Comparison of ENCODE assay signal across 26 mouse cellular contexts in genomic region chr13:12274220-12274619, GRCm38 (mm10). TPM values are rescaled to one million over a fixed set of nuclear protein-coding genes. Genes with fewer than 3 reads are reported as not detected.
DNase-seq lines count a peak whose midpoint lies in the region; ATAC-seq and TF ChIP-seq lines count a peak whose summit lies in the region.
"Had no signal": no experiment of that assay in that cellular context is flagged by ENCODE, and none has a peak within 500 bp of the region (broad histone marks: within the 10 kb centered on the region; RNA-seq: fewer than 3 reads in every experiment).

No protein-coding gene starts in this region.

- no peak overlapping the region for H3K4me3 ChIP-seq in heart, embryonic 10.5 days
- H3K4me3 ChIP-seq in heart, embryonic 15.5 days: no peak overlapping the region
- H3K4me3 ChIP-seq in kidney, embryonic 16.5 days (ENCODE audit: low read length): no peak overlapping the region
- no peak overlapping the region for H3K4me3 ChIP-seq in kidney, adult 2 months (ENCODE audit: insufficient read depth, low read depth, low read length)
- H3K4me3 ChIP-seq: forebrain, embryonic 13.5 days; limb, embryonic 10.5 days; limb, embryonic 15.5 days; midbrain, embryonic 13.5 days; neural tube, embryonic 13.5 days had no signal

- H3K4me1 ChIP-seq in heart, embryonic 10.5 days: peaks cover 9% of the 10 kb centered on the region
- H3K4me1 ChIP-seq in heart, embryonic 15.5 days (replicated peaks): peaks cover 36% of the 10 kb centered on the region
- no peaks in the 10 kb centered on the region for H3K4me1 ChIP-seq in kidney, embryonic 16.5 days (ENCODE audit: insufficient read depth, low read length)
- H3K4me1 ChIP-seq in kidney, adult 2 months (ENCODE audit: control insufficient read depth, insufficient read depth, low read length): no peaks in the 10 kb centered on the region
- H3K4me1 ChIP-seq: forebrain, embryonic 13.5 days; limb, embryonic 10.5 days; limb, embryonic 15.5 days; midbrain, embryonic 13.5 days; neural tube, embryonic 13.5 days had no signal

- no peaks in the 10 kb centered on the region for H3K27me3 ChIP-seq in heart, embryonic 10.5 days (ENCODE audit: insufficient read depth, poor library complexity, severe bottlenecking)
- H3K27me3 ChIP-seq in heart, embryonic 15.5 days: no peaks in the 10 kb centered on the region
- no peaks in the 10 kb centered on the region for H3K27me3 ChIP-seq in kidney, embryonic 16.5 days (ENCODE audit: insufficient read depth, low read length)
- no peaks in the 10 kb centered on the region for H3K27me3 ChIP-seq in kidney, adult 2 months (replicated peaks; ENCODE audit: control insufficient read depth, insufficient read depth, low read length)
- H3K27me3 ChIP-seq: forebrain, embryonic 13.5 days; limb, embryonic 15.5 days; midbrain, embryonic 13.5 days; neural tube, embryonic 13.5 days; Patski had no signal

- no peak overlapping the region for H3K4me2 ChIP-seq in heart, embryonic 15.5 days
- no peak overlapping the region for H3K4me2 ChIP-seq in kidney, embryonic 16.5 days (replicated peaks; ENCODE audit: low read depth, low read length)
- H3K4me2 ChIP-seq: forebrain, embryonic 13.5 days; hindbrain, embryonic 14.5 days; limb, embryonic 15.5 days; midbrain, embryonic 13.5 days; neural tube, embryonic 13.5 days had no signal

- H3K27ac ChIP-seq in heart, embryonic 10.5 days: peak overlapping the region; percentile 52; the same call in 1 of the 2 replicates
- H3K27ac ChIP-seq in heart, embryonic 15.5 days: peak overlapping the region; percentile 87
- H3K27ac ChIP-seq in kidney, embryonic 16.5 days (ENCODE audit: low read length): peak overlapping the region; percentile 14
- H3K27ac ChIP-seq in kidney, adult 2 months (ENCODE audit: insufficient read depth, low read depth, low read length): no peak overlapping the region
- H3K27ac ChIP-seq: forebrain, embryonic 13.5 days; hindbrain, embryonic 14.5 days; limb, embryonic 10.5 days; limb, embryonic 15.5 days; liver, embryonic 14.5 days; macrophage; midbrain, embryonic 13.5 days; neural tube, embryonic 13.5 days had no signal

- H3K36me3 ChIP-seq in heart, embryonic 10.5 days: peaks cover 95% of the 10 kb centered on the region
- peaks cover 59% of the 10 kb centered on the region for H3K36me3 ChIP-seq in heart, embryonic 15.5 days
- no peaks in the 10 kb centered on the region for H3K36me3 ChIP-seq in kidney, embryonic 16.5 days (ENCODE audit: insufficient read depth, low read length)
- H3K36me3 ChIP-seq in kidney, adult 2 months (ENCODE audit: control insufficient read depth, insufficient read depth, low read length): no peaks in the 10 kb centered on the region
- H3K36me3 ChIP-seq: limb, embryonic 10.5 days; limb, embryonic 15.5 days; midbrain, embryonic 13.5 days; neural tube, embryonic 13.5 days had no signal

- WGBS in heart, embryonic 10.5 days: 89% methylated on average over 4 of the region's 4 CpGs
- 84% methylated on average over 4 of the region's 4 CpGs for WGBS in heart, embryonic 15.5 days
- WGBS in kidney, embryonic 16.5 days: 66% methylated on average over 4 of the region's 4 CpGs
- WGBS in kidney, adult 2 months: 63% methylated on average over 4 of the region's 4 CpGs

- intact Hi-C loops in heart, postnatal 10 days (cut with DNase I): no loop called here

- DNase-seq in heart, embryonic 10.5 days (ENCODE audit: low spot score): no peak
- no peak for DNase-seq in heart, postnatal 10 days
- DNase-seq in heart, adult 9 months (ENCODE audit: low spot score in 2 of 2): no peak
- no peak for DNase-seq in kidney, adult 2 months
- peak; percentile 35 for DNase-seq in induced T-regulatory cell, adult 2 months (ENCODE audit: low read depth)
- no peak for DNase-seq in embryo, embryonic 10.5 days (ENCODE audit: low spot score)
- DNase-seq: cerebellum, adult 8-10 months; cerebellum, postnatal 25 days; gastrocnemius, postnatal 25 days; kidney, adult 8-10 months; layer of hippocampus, adult 9-11 months; lung, adult 2 months; lung, postnatal 10 days; right cerebral cortex, postnatal 4 days had no signal

- ATAC-seq in heart, embryonic 15.5 days (replicated peaks; ENCODE audit: insufficient number of reproducible peaks, insufficient read depth, low FRiP score, low read depth): no peak
- ATAC-seq in kidney, embryonic 16.5 days (ENCODE audit: low FRiP score, low TSS enrichment): peak; percentile 62
- ATAC-seq: forebrain, embryonic 13.5 days; inflammation-experienced regulatory T-cells, adult 6 months; Patski had no signal

- TF ChIP-seq CTCF in kidney, adult 2 months (conservative IDR thresholded peaks at IDR 0.05; ENCODE audit: insufficient read depth, insufficient read length, low read depth, low read length): no peak

- TF ChIP-seq POLR2A in kidney, adult 2 months (IDR thresholded peaks at IDR 0.05; ENCODE audit: low read depth, low read length): no peak

- peak overlapping the region; percentile 21; the same call in 1 of the 2 replicates for H3K9ac ChIP-seq in heart, embryonic 15.5 days
- no peak overlapping the region for H3K9ac ChIP-seq in kidney, embryonic 16.5 days (replicated peaks; ENCODE audit: low read length)
- H3K9ac ChIP-seq: forebrain, embryonic 13.5 days; hindbrain, embryonic 14.5 days; limb, embryonic 15.5 days; liver, embryonic 14.5 days; midbrain, embryonic 13.5 days; neural tube, embryonic 13.5 days had no signal

- H3K9me3 ChIP-seq in heart, embryonic 10.5 days: no peaks in the 10 kb centered on the region
- no peaks in the 10 kb centered on the region for H3K9me3 ChIP-seq in heart, embryonic 15.5 days (replicated peaks)
- no peaks in the 10 kb centered on the region for H3K9me3 ChIP-seq in kidney, embryonic 16.5 days (ENCODE audit: low read length)
- H3K9me3 ChIP-seq: forebrain, embryonic 13.5 days; limb, embryonic 10.5 days; limb, embryonic 15.5 days; midbrain, embryonic 13.5 days; neural tube, embryonic 13.5 days had no signal

RNA-seq across cellular contexts. Expression of gene Mtr, which starts 16.3 kb away (rescaled TPM):
- 16.5 and 20.9 TPM in 2 replicates for polyA plus RNA-seq in heart, embryonic 10.5 days (2016; fragmentation: Nextera tagmentation; extraction: Ambion mirVana)
- 10 to 100 TPM; 36.7 to 38.6 TPM for total RNA-seq in heart, postnatal 10 days (2021)
- polyA plus RNA-seq in heart, embryonic 15.5 days (2015; fragmentation: Nextera tagmentation; extraction: Ambion mirVana): 10.1 and 12.1 TPM in 2 replicates
- polyA plus RNA-seq in kidney, embryonic 16.5 days (2015; fragmentation: Nextera tagmentation; extraction: Ambion mirVana): 13.4 and 14.3 TPM in 2 replicates
- polyA plus RNA-seq in kidney, adult 2 months (2012; rRNA removed): 6.6 and 7.4 TPM in 2 replicates
